8 mouse cellular contexts compared by ENCODE assay signal in genomic region chr5:124213588-124214469, GRCm38 (mm10). TPM values are rescaled to one million over a fixed set of nuclear protein-coding genes. Genes with fewer than 3 reads are reported as not detected.
DNase-seq lines count a peak whose midpoint lies in the region; ATAC-seq and TF ChIP-seq lines count a peak whose summit lies in the region.

No protein-coding gene starts in this region.

- WGBS in olfactory bulb, adult 2 months: 75% methylated on average over 13 of the region's 13 CpGs

- H3K9me3 ChIP-seq in ES-Bruce4 (replicated peaks; ENCODE audit: control insufficient read depth, insufficient read depth, low read length, poor library complexity, severe bottlenecking): no peaks in the 10 kb centered on the region

- ATAC-seq in frontal cortex, adult (ENCODE audit: low TSS enrichment): no peak

- H3K4me1 ChIP-seq in ES-Bruce4 (ENCODE audit: control insufficient read depth, insufficient read depth, low read length): no peaks in the 10 kb centered on the region
- peaks cover 70% of the 10 kb centered on the region for H3K4me1 ChIP-seq in olfactory bulb, adult 2 months (ENCODE audit: control insufficient read depth, insufficient read depth, low read length)

- no peak overlapping the region for H3K27ac ChIP-seq in ES-Bruce4 (ENCODE audit: insufficient read depth, low read length)
- H3K27ac ChIP-seq in olfactory bulb, adult 2 months (ENCODE audit: insufficient read depth, low read depth, low read length): peak overlapping the region; percentile 23; the same call in 1 of the 2 replicates

- TF ChIP-seq CTCF in ES-Bruce4 (IDR thresholded peaks at IDR 0.05; ENCODE audit: low read depth, low read length): no peak
- no peak for TF ChIP-seq CTCF in olfactory bulb, adult 2 months (IDR thresholded peaks at IDR 0.05; ENCODE audit: insufficient read depth, low read depth, low read length)

- H3K27me3 ChIP-seq in ES-Bruce4 (ENCODE audit: control insufficient read depth, insufficient read depth, low read length, poor library complexity, severe bottlenecking): no peaks in the 10 kb centered on the region

- peak; percentile 71 to 75 for DNase-seq in adrenal gland, postnatal 36 days
- DNase-seq in heart, postnatal 36 days: peak; percentile 66 to 71
- peak; percentile 75 to 87 for DNase-seq in kidney, postnatal 36 days
- no peak for DNase-seq in cerebellum, postnatal 10 days
- DNase-seq in layer of hippocampus, adult 8-10 months (ENCODE audit: low spot score in 2 of 2): no peak

- TF ChIP-seq POLR2A in ES-Bruce4 (IDR thresholded peaks at IDR 0.05; ENCODE audit: insufficient read depth, low read length): no peak
- TF ChIP-seq POLR2A in olfactory bulb, adult 2 months (IDR thresholded peaks at IDR 0.05; ENCODE audit: insufficient read depth, low read depth, low read length): no peak

- intact Hi-C loops in heart, postnatal 36 days (cut with DNase I): no loop called here

- no peaks in the 10 kb centered on the region for H3K36me3 ChIP-seq in ES-Bruce4 (ENCODE audit: control insufficient read depth, insufficient read depth, low read length, poor library complexity, severe bottlenecking)

- no peak overlapping the region for H3K9ac ChIP-seq in ES-Bruce4 (ENCODE audit: low read depth, poor library complexity, severe bottlenecking)

- H3K4me3 ChIP-seq in ES-Bruce4 (ENCODE audit: low read depth, low read length): no peak overlapping the region
- H3K4me3 ChIP-seq in olfactory bulb, adult 2 months (ENCODE audit: insufficient read depth, low read depth, low read length): no peak overlapping the region

- peak; percentile 30; the same call in 1 of the 2 replicates for TF ChIP-seq EP300 in ES-Bruce4 (IDR thresholded peaks at IDR 0.05; ENCODE audit: insufficient read depth, low read depth, low read length)

RNA-seq across cellular contexts. Expression of gene Pitpnm2, which starts 35.7 kb away (rescaled TPM):
- 13.0 and 13.1 TPM in 2 replicates for polyA plus RNA-seq in ES-Bruce4 (2011; ENCODE audit: insufficient read depth, insufficient read length, low read depth, missing spikeins)
- 10 to 100 TPM; 50.0 to 57.2 TPM for total RNA-seq in adrenal gland, postnatal 36 days (2021)
- 10 to 100 TPM; 43.9 to 45.5 TPM for total RNA-seq in heart, postnatal 36 days (2021)
- 145 TPM in 1 of 2 replicates, not detected in the other for polyA plus RNA-seq in olfactory bulb, adult 2 months (2012; ENCODE audit: insufficient read depth, insufficient read length, low replicate concordance, missing spikeins)
- total RNA-seq in layer of hippocampus, adult 8-10 months (2022): 100 to 1,000 TPM; 260 to 337 (median 315) TPM

Comparison
In these comparisons a context has a peak if more than half of its experiments do, and no peak if none do; other contexts are left out.
1. DNase-seq: peak in adrenal gland, postnatal 36 days (2 of 2), heart, postnatal 36 days (2 of 2) and kidney, postnatal 36 days (2 of 2); none in cerebellum, postnatal 10 days (0 of 2) and layer of hippocampus, adult 8-10 months (0 of 2).
2. RNA of gene Pitpnm2, which starts 35.7 kb away (total RNA-seq): 260 to 337 TPM in layer of hippocampus, adult 8-10 months; 50.0 to 57.2 TPM in adrenal gland, postnatal 36 days and 43.9 to 45.5 TPM in heart, postnatal 36 days; every median in the first group is over 4 times any median in the second.